Mouse (Mus musculus) cortical plate, adult 2 months (tissue): ENCODE results near the gene Capzb.

ENCODE experiments used
- CTCF ChIP-seq: fragments of 200-500 bp; IDR thresholded peaks from 2 replicates; pipeline ENCODE4 v1.5.1; 2011; ENCODE audit warnings: mild to moderate bottlenecking, control low read depth, low read length; ENCODE audit not compliant: insufficient read depth; ENCODE audit errors: extremely low read depth
- POLR2A ChIP-seq: fragments of 200-500 bp; IDR thresholded peaks from 2 replicates; pipeline ENCODE4 v1.6.1; 2011; ENCODE audit warnings: mild to moderate bottlenecking, low read length, control low read depth; ENCODE audit not compliant: insufficient read depth; ENCODE audit errors: extremely low read depth

DNA sequence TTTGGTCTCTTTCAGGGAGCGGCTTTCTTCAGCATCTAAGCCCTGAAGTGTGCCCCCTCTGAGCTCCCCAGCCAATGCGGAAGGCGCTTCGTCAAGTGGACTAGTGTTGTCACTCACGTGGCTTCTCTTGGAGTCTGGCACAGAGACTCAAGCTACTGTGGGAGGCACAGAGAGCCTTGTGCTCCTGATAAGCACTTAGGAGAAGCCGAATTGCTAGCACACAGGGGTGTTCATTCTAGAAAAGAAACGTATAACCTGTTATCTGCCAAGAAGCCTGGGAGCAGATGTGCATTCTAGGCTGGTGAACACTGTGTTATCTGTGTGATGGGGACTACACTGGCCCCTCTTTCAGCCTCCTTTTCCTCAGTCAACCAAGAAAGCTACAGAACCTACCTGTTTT, 142.8 kb downstream of the Capzb start:
- no peak for TF ChIP-seq POLR2A
- TF ChIP-seq CTCF, result no peak
